16 mouse cellular contexts compared by ENCODE assay signal in the genomic region with DNA sequence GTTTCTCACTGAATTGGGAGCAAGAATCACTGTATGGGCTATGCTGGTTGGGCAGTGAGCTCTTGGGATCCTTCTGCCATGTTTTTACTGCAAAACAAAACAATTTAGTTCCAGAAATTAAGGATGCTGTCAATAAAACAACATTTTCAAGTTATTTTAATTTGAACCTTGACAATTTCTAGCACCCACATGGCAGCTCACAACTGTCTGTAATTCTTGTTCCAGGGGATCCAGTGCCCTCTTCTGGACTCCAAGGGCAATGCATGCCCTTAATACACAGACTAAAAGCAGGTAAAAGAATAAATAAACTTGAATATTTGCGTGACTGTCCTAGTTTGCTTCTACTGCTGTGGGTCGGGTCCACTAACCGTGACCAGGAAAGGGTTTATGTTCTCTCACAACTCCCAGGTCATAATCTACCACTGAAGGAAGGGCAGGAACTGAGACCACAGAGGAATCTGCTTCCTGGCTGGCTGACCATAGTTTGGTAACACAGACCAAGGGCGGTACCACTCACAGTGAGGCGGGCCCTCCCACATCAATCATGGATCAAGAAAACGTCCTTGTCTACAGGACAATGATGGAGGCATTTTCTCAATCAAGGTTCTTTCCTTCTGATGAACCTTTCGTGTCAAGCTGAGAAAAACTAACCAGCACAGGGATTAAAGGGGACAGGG. TPM values are rescaled to one million over a fixed set of nuclear protein-coding genes. Genes with fewer than 3 reads are reported as not detected.
DNase-seq lines count a peak whose midpoint lies in the region; ATAC-seq and TF ChIP-seq lines count a peak whose summit lies in the region.
"Had no signal": no experiment of that assay in that cellular context is flagged by ENCODE, and none has a peak within 500 bp of the region (broad histone marks: within the 10 kb centered on the region; RNA-seq: fewer than 3 reads in every experiment).

No protein-coding gene starts in this region.

- no peaks in the 10 kb centered on the region for H3K27me3 ChIP-seq in heart, embryonic 11.5 days (ENCODE audit: control insufficient read depth, insufficient read depth, low read length)
- H3K27me3 ChIP-seq: embryonic facial prominence, embryonic 13.5 days; neural tube, embryonic 12.5 days had no signal

- TF ChIP-seq CTCF in cortical plate, adult 2 months (IDR thresholded peaks at IDR 0.05; ENCODE audit: extremely low read depth, insufficient read depth, low read length) = 0 out of 2 replicates have a peak, but pooled peaks have one; percentile 7

- no peak overlapping the region for H3K4me2 ChIP-seq in heart, embryonic 11.5 days
- H3K4me2 ChIP-seq: embryonic facial prominence, embryonic 13.5 days; neural tube, embryonic 12.5 days had no signal

- WGBS in heart, embryonic 11.5 days (ENCODE audit: insufficient replicate concordance) = 78% methylated on average over 7 of the region's 7 CpGs

- H3K4me3 ChIP-seq in heart, embryonic 11.5 days (ENCODE audit: low read depth, low read length) = no peak overlapping the region
- no peak overlapping the region for H3K4me3 ChIP-seq in cortical plate, adult 2 months (ENCODE audit: insufficient read depth, low read length)
- H3K4me3 ChIP-seq: embryonic facial prominence, embryonic 13.5 days; midbrain, embryonic 10.5 days; neural tube, embryonic 12.5 days had no signal

- no peaks in the 10 kb centered on the region for H3K4me1 ChIP-seq in heart, embryonic 11.5 days (ENCODE audit: control insufficient read depth, insufficient read depth, low read length)
- H3K4me1 ChIP-seq in cortical plate, adult 2 months (ENCODE audit: control insufficient read depth, insufficient read depth, low read length) = no peaks in the 10 kb centered on the region
- H3K4me1 ChIP-seq: neural tube, embryonic 12.5 days had no signal

- peak; percentile 71 for DNase-seq in heart, adult 11 months
- DNase-seq in lung, postnatal 36 days = peak; percentile 10
- DNase-seq in lung, postnatal 10 days = no peak
- no peak for DNase-seq in layer of hippocampus, postnatal 25 days (ENCODE audit: extremely low spot score in 1 of 2, low spot score in 1 of 2)
- no peak for DNase-seq in right cerebral cortex, postnatal 25 days
- DNase-seq: adrenal gland, postnatal 25 days; cerebellum, adult 11-12 months; heart, adult 18-20 months; kidney, adult 8-10 months had no signal

- no peak overlapping the region for H3K27ac ChIP-seq in heart, embryonic 11.5 days (ENCODE audit: low read depth, low read length)
- H3K27ac ChIP-seq in cortical plate, adult 2 months (ENCODE audit: insufficient read depth, low read length) = no peak overlapping the region
- H3K27ac ChIP-seq: embryonic facial prominence, embryonic 13.5 days; midbrain, embryonic 10.5 days; neural tube, embryonic 12.5 days had no signal

- no peak overlapping the region for H3K9ac ChIP-seq in heart, embryonic 11.5 days (ENCODE audit: low read depth, low read length)
- H3K9ac ChIP-seq: embryonic facial prominence, embryonic 13.5 days; neural tube, embryonic 12.5 days had no signal

- no peak for ATAC-seq in heart, embryonic 11.5 days (replicated peaks; ENCODE audit: insufficient number of reproducible peaks, low FRiP score, low TSS enrichment)
- ATAC-seq in megakaryocyte-erythroid progenitor cell, adult 5-6 weeks (replicated peaks; ENCODE audit: low FRiP score, low TSS enrichment, poor library complexity, severe bottlenecking) = peak; percentile 51; the same call in 1 of the 2 replicates
- ATAC-seq: forebrain, embryonic 14.5 days had no signal

- TF ChIP-seq POLR2A in cortical plate, adult 2 months (IDR thresholded peaks at IDR 0.05; ENCODE audit: extremely low read depth, insufficient read depth, low read length) = no peak

- no peaks in the 10 kb centered on the region for H3K9me3 ChIP-seq in heart, embryonic 11.5 days (replicated peaks; ENCODE audit: control insufficient read depth, low read length)
- H3K9me3 ChIP-seq: embryonic facial prominence, embryonic 13.5 days; midbrain, embryonic 10.5 days; neural tube, embryonic 12.5 days had no signal

- H3K36me3 ChIP-seq in heart, embryonic 11.5 days (ENCODE audit: control insufficient read depth, insufficient read depth, low read length) = peaks cover 8% of the 10 kb centered on the region

RNA-seq across cellular contexts. Expression of gene Zmym1, which starts 6.3 kb away (rescaled TPM):
- 16.9 and 18.2 TPM in 2 replicates for polyA plus RNA-seq in heart, embryonic 11.5 days (2014; fragmentation: Nextera tagmentation; extraction: Ambion mirVana)
- 7.7 and 9.0 TPM in 2 replicates for polyA plus RNA-seq in cortical plate, adult 2 months (2012; rRNA removed)
- total RNA-seq in megakaryocyte-erythroid progenitor cell, adult 5-6 weeks (2014; fragmentation: Nextera tagmentation) = 13.6 and 16.8 TPM in 2 replicates
- total RNA-seq in megakaryocyte-erythroid progenitor cell, adult 5-6 weeks (2017) = 19.8 and 20.0 TPM in 2 replicates
- total RNA-seq in layer of hippocampus, postnatal 25 days (2021) = 10 to 100 TPM; 12.5 to 13.4 TPM

RNA-seq across cellular contexts. Expression of gene Zmym6, which starts 22.5 kb away (rescaled TPM):
- 13.0 and 15.3 TPM in 2 replicates for polyA plus RNA-seq in heart, embryonic 11.5 days (2014; fragmentation: Nextera tagmentation; extraction: Ambion mirVana)
- polyA plus RNA-seq in cortical plate, adult 2 months (2012; rRNA removed) = 40.3 and 48.0 TPM in 2 replicates
- 12.3 and 17.9 TPM in 2 replicates for total RNA-seq in megakaryocyte-erythroid progenitor cell, adult 5-6 weeks (2014; fragmentation: Nextera tagmentation)
- total RNA-seq in megakaryocyte-erythroid progenitor cell, adult 5-6 weeks (2017) = 11.2 and 14.4 TPM in 2 replicates
- 10 to 100 TPM; 29.8 to 44.2 TPM for total RNA-seq in layer of hippocampus, postnatal 25 days (2021)

RNA-seq across cellular contexts. Expression of gene Sfpq, which starts 33.5 kb away (rescaled TPM):
- polyA plus RNA-seq in heart, embryonic 11.5 days (2014; fragmentation: Nextera tagmentation; extraction: Ambion mirVana) = 58.6 and 78.9 TPM in 2 replicates
- 111 and 114 TPM in 2 replicates for polyA plus RNA-seq in cortical plate, adult 2 months (2012; rRNA removed)
- total RNA-seq in megakaryocyte-erythroid progenitor cell, adult 5-6 weeks (2014; fragmentation: Nextera tagmentation) = 426 and 540 TPM in 2 replicates
- 945 and 968 TPM in 2 replicates for total RNA-seq in megakaryocyte-erythroid progenitor cell, adult 5-6 weeks (2017)
- total RNA-seq in layer of hippocampus, postnatal 25 days (2021) = 100 to 1,000 TPM; 235 to 287 TPM

Comparison
In these comparisons a context has a peak if more than half of its experiments do, and no peak if none do; other contexts are left out.
1. DNase-seq: peak in heart, adult 11 months (single experiment) and lung, postnatal 36 days (single experiment); none in lung, postnatal 10 days (single experiment), layer of hippocampus, postnatal 25 days (0 of 2) and right cerebral cortex, postnatal 25 days (single experiment).